Mouse (Mus musculus) cerebellum, postnatal 10 days (tissue): ENCODE measurements around the gene Dynll2.
A peak's percentile ranks its signal among the peaks of the same experiment; 100 is the strongest.
"Not testable (repeated sequence)": the region's sequence is repeated elsewhere in the genome, so short reads cannot be mapped to it uniquely, and the experiment has no call there.

Experiments
- DNase-seq, 2 experiments: peaks; one replicate each; pipeline ENCODE4 v3.0.0; 2021; ENCODE audit warnings: mixed read lengths in 2 of 2

Dynll2 gene

GRCm38 (mm10) chr11:87986141-87986741 lies 1.1 kb downstream of the Dynll2 start:
- DNase-seq = peak; percentile 90

GRCm38 (mm10) chr11:87985643-87986042 lies 1.7 kb downstream of the Dynll2 start:
- DNase-seq = peak; percentile 26 to 52

GRCm38 (mm10) chr11:87984571-87984970 lies 2.8 kb downstream of the Dynll2 start:
- no peak for DNase-seq

- DNase-seq = no peak
These were observed 8.4 kb downstream of the Dynll2 start for GRCm38 (mm10) chr11:87978905-87979304.

GRCm38 (mm10) chr11:87977021-87977420 lies 10.3 kb downstream of the Dynll2 start:
- not testable (repeated sequence) for DNase-seq

GRCm38 (mm10) chr11:87974477-87975181 lies 12.7 kb downstream of the Dynll2 start:
- DNase-seq = peak; percentile 78 to 79

- DNase-seq = peak; percentile 45 to 52
These were observed 13.6 kb downstream of the Dynll2 start for GRCm38 (mm10) chr11:87973559-87974305.

- no peak for DNase-seq
These were observed 14.5 kb downstream of the Dynll2 start for GRCm38 (mm10) chr11:87972829-87973228.

- no peak for DNase-seq
These were observed 18.8 kb downstream of the Dynll2 start for GRCm38 (mm10) chr11:87968356-87969122.

GRCm38 (mm10) chr11:87967692-87968289 lies 19.5 kb downstream of the Dynll2 start:
- peak; percentile 94 to 97 for DNase-seq

GRCm38 (mm10) chr11:87966214-87966613 lies 21.1 kb downstream of the Dynll2 start:
- no peak for DNase-seq

GRCm38 (mm10) chr11:87965293-87965692 lies 22.0 kb downstream of the Dynll2 start:
- no peak for DNase-seq

GRCm38 (mm10) chr11:87957066-87957465 lies 30.3 kb downstream of the Dynll2 start:
- DNase-seq = no peak

GRCm38 (mm10) chr11:87955144-87955543 lies 32.2 kb downstream of the Dynll2 start:
- peak; percentile 41 to 52 for DNase-seq

- peak; percentile 51 for DNase-seq
These were observed 37.3 kb downstream of the Dynll2 start for GRCm38 (mm10) chr11:87949990-87950389.

- DNase-seq = no peak
These were observed 51.9 kb downstream of the Dynll2 start for GRCm38 (mm10) chr11:87935467-87935866.

- DNase-seq = peak; percentile 64 to 77
These were observed 53.6 kb downstream of the Dynll2 start for GRCm38 (mm10) chr11:87933731-87934130.

GRCm38 (mm10) chr11:87930348-87930747 lies 57.0 kb downstream of the Dynll2 start:
- DNase-seq = no peak
